Mouse (Mus musculus): ENCODE results near the gene Gins2.

GRCm38 (mm10) chr8:120632969-120633664 is 44.0 kb upstream of the Gins2 start:
- no peak for TF ChIP-seq MAFK (IDR thresholded peaks at IDR 0.05; ENCODE audit: insufficient read depth, low read depth, low read length)
- no peak for TF ChIP-seq ZC3H11A (IDR thresholded peaks at IDR 0.05; ENCODE audit: borderline replicate concordance, low read depth, low read length)
- no peak for TF ChIP-seq HCFC1 (IDR thresholded peaks at IDR 0.05; ENCODE audit: borderline replicate concordance, insufficient read depth, low read length)

Measured in ES-E14 (cell line).